Mouse (Mus musculus): ENCODE data around the gene Clec4b2. TPM values are rescaled to one million over a fixed set of nuclear protein-coding genes. Genes with fewer than 3 reads are reported as not detected.
"Not testable (repeated sequence)": the region's sequence is repeated elsewhere in the genome, so short reads cannot be mapped to it uniquely, and the experiment has no call there.

Gene Clec4b2
- polyA plus RNA-seq (2012; ENCODE audit: insufficient read depth, low replicate concordance) = not detected in 2 replicates

DNA sequence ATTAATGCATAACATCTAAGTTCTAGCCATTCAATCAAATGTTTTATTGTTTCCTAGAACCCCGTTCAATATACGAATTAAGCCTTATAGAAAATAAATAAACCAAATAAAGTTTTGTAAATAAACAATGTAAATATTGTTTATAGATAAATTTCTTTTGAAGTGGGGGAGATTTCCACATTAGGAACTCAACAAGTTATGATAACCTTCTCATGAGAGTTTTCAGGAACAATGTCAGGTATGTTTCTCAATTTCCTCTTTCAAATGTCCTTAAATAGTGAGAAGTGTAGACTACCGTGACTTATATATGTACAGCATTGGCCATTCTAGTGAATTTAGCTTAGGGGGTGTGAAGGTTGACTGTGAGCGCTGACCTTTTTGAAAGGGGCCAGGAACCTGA lies at the start of gene Clec4b2:
Gene Clec4b2, plus strand, starts transcription at position 301 of the 400 bp plus-strand sequence.
- Histone ChIP-seq H3K36me3 (replicated peaks; ENCODE audit: low read length) (no peaks in the 10 kb centered on the region), H3K27me3 (replicated peaks) (no peaks in the 10 kb centered on the region), H3K4me1 (no peaks in the 10 kb centered on the region), H3K9me3 (no peaks in the 10 kb centered on the region), H3K4me3 (replicated peaks) (no peak within 1 kb of the TSS)
- TF ChIP-seq FLI1 (IDR thresholded peaks at IDR 0.05; ENCODE audit: low read length) (no peak), GATA1 (IDR thresholded peaks at IDR 0.05; ENCODE audit: borderline replicate concordance, low read length) (no peak)

DNA sequence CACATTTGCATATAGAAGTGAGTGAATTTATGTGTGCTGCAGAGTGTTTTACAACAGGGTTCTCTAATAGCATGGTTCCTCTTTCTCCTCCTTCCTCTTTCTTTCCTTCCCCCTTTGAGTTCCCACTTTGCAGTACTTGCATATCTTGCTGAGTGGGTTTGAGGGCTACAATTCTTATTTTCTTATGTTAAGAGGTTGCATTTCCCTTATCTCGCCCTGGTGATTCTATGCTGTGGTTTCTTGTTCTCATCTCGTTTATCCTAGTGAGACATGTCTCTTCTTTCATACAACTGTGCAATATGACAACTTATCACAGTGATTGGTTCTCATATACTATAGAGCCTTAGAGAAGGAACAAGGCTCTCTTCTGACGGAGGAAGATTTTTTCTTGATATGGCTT lies 49.5 kb upstream of the Clec4b2 start:
- TF ChIP-seq FLI1 (IDR thresholded peaks at IDR 0.05; ENCODE audit: low read length) (no peak), GATA1 (IDR thresholded peaks at IDR 0.05; ENCODE audit: borderline replicate concordance, low read length) (no peak)
- Histone ChIP-seq H3K36me3 (replicated peaks; ENCODE audit: low read length) (no peaks in the 10 kb centered on the region), H3K4me1 (no peaks in the 10 kb centered on the region), H3K27me3 (replicated peaks) (no peaks in the 10 kb centered on the region), H3K9me3 (peaks cover 4% of the 10 kb centered on the region; the same call in 1 of the 2 replicates), H3K4me3 (replicated peaks) (no peak overlapping the region)

DNA sequence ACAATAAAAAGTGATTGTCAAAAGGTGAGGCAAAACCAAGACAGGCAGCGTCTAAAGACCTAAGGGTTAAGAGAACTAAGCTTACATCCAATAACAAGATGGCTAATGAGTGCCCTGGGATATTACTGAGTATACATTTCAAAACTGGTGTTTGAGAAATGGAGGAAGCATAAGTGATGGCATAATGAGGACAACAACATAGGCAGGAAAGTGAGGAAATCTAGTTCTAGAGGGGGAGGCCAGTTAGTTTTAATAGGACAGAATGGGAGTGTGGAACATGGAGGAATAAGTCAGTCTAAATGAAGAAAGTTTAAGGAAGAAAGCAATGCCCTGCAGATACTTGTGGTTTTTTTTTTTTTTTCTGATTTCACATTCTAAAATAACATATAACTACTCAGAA lies 45.5 kb upstream of the Clec4b2 start:
- Histone ChIP-seq H3K4me3 (replicated peaks) (no peak overlapping the region), H3K27me3 (replicated peaks) (no peaks in the 10 kb centered on the region), H3K36me3 (replicated peaks; ENCODE audit: low read length) (no peaks in the 10 kb centered on the region), H3K4me1 (no peaks in the 10 kb centered on the region), H3K9me3 (no peaks in the 10 kb centered on the region)
- TF ChIP-seq GATA1 (IDR thresholded peaks at IDR 0.05; ENCODE audit: borderline replicate concordance, low read length) = no peak

DNA sequence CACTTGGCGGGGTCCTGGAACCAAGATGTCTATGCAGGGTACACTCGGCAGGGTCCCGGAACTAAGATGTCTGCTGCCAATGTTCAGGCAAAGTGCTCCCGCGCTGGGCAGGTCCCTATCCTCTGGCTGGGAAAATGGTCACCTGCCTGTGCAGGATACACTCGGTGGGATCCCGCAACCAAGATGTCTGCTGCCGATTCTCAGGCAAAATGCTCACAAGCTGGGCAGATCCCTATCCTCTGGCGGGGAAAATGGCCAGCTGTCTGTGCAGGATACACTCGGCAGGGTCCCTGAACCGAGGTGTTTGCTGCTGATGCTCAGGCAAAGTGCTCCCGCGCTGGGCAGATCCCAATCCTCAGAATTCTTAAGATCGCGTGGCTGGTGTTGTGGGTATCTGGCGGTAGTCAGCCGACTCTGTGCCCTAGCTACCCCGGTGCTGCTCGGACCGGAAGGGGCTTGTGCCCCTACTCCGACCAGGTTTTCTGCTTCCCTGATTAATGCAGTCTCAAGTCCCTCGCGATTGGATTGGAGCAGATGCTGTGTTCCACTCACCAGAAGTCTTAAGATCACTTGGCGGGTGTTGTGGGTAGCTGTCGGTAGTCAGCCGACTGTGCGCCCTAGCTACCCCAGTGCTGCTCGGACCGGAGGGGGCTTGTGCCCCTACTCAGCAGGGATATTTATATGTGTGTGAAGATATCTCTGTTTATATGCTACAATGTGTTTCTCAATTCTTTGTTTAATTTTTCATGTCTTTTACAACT lies 34.7 kb upstream of the Clec4b2 start:
- not testable (repeated sequence) for H3K9me3 ChIP-seq; H3K36me3 ChIP-seq (replicated peaks; ENCODE audit: low read length); H3K27me3 ChIP-seq (replicated peaks); H3K4me3 ChIP-seq (replicated peaks); H3K4me1 ChIP-seq

DNA sequence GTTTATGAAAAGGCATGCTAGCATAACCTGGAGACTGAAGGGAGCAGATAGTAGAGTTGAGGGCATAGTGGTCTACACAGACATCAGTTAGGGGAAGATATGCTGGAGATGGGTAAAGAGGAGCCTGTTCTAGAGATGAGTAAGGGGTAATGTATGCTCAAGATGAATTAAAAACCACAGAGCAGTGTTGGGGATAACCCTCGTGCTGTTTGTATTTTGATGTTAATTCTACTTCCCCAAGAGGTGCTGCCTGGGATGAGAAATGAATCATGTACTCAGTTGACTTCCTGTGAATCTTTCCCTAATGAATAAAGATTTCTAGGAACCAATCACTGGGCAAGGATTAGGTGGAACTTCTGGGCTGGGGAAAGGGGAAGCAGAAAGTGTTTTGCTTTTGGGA lies 2.6 kb upstream of the Clec4b2 start:
- Histone ChIP-seq H3K36me3 (replicated peaks; ENCODE audit: low read length) (no peaks in the 10 kb centered on the region), H3K9me3 (no peaks in the 10 kb centered on the region), H3K4me1 (no peaks in the 10 kb centered on the region), H3K27me3 (replicated peaks) (no peaks in the 10 kb centered on the region), H3K4me3 (replicated peaks) (no peak overlapping the region)
- TF ChIP-seq FLI1 (IDR thresholded peaks at IDR 0.05; ENCODE audit: low read length) (no peak), GATA1 (IDR thresholded peaks at IDR 0.05; ENCODE audit: borderline replicate concordance, low read length) (no peak)

DNA sequence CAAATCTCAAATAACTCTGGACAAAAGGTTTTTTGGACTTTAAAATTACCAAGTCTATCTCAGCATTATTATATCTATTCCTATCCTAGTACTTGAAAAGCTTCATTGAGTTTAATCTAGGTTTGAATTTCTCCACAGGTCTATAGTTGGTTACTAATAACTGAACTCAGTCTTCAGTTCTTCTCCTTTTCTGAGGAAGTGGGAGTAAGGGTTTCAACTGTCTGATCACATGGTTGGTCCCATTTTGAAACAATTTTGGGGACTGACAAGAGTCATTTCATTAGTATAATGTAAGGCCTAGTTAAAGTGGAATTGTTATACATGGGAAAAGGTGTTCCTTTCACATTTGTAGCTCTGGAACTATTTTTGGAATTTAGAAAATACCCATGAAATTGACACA lies 1.7 kb upstream of the Clec4b2 start:
- H3K4me1 ChIP-seq = no peaks in the 10 kb centered on the region
- no peak for TF ChIP-seq GATA1 (IDR thresholded peaks at IDR 0.05; ENCODE audit: borderline replicate concordance, low read length)
- H3K4me3 ChIP-seq (replicated peaks) = no peak overlapping the region
- H3K9me3 ChIP-seq = no peaks in the 10 kb centered on the region
- H3K27me3 ChIP-seq (replicated peaks) = no peaks in the 10 kb centered on the region
- H3K36me3 ChIP-seq (replicated peaks; ENCODE audit: low read length) = no peaks in the 10 kb centered on the region

DNA sequence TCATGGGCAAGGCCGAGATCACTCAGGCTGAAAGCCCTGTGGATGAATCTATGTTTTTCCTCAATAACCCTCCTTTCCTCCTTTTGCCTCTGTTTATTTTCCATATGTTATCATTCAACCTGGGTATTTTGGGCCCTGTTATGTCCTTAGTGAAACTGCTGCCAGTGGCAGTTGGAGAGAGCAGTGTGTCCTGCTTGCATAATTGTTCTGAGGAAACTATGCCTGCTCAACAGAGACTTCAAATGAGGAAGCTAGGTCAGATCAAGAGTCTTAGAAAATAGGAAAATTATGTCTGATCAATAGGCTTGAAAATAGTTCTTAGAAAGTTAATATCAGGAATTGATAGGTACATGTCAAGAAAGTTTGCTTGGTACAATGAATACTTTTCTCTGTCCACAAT lies 2.9 kb downstream of the Clec4b2 start:
- Histone ChIP-seq H3K27me3 (replicated peaks) (no peaks in the 10 kb centered on the region), H3K9me3 (no peaks in the 10 kb centered on the region), H3K4me1 (no peaks in the 10 kb centered on the region), H3K4me3 (replicated peaks) (no peak overlapping the region), H3K36me3 (replicated peaks; ENCODE audit: low read length) (no peaks in the 10 kb centered on the region)
- TF ChIP-seq FLI1 (IDR thresholded peaks at IDR 0.05; ENCODE audit: low read length) (no peak), GATA1 (IDR thresholded peaks at IDR 0.05; ENCODE audit: borderline replicate concordance, low read length) (no peak)

DNA sequence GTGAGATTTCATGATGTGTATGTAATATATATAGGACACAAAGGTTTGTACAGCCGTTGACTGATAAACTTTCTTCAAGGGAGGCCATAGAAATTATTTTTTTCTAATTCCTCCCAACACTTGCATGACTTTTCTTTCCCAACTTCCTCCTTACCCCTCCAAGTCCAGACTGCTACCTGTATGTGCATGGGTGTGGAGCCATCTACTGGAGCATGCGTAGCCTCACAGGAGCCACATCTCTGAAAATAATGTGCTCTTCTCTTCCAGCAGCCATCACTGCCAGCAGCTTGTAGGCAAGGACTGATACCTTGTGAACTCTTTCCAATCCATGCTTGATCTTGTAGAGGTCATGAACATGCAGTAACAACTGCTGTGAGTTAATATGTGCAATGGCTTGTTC lies 12.2 kb downstream of the Clec4b2 start:
- H3K4me3 ChIP-seq (replicated peaks); H3K27me3 ChIP-seq (replicated peaks); H3K36me3 ChIP-seq (replicated peaks; ENCODE audit: low read length); H3K9me3 ChIP-seq; H3K4me1 ChIP-seq: not testable (repeated sequence)

DNA sequence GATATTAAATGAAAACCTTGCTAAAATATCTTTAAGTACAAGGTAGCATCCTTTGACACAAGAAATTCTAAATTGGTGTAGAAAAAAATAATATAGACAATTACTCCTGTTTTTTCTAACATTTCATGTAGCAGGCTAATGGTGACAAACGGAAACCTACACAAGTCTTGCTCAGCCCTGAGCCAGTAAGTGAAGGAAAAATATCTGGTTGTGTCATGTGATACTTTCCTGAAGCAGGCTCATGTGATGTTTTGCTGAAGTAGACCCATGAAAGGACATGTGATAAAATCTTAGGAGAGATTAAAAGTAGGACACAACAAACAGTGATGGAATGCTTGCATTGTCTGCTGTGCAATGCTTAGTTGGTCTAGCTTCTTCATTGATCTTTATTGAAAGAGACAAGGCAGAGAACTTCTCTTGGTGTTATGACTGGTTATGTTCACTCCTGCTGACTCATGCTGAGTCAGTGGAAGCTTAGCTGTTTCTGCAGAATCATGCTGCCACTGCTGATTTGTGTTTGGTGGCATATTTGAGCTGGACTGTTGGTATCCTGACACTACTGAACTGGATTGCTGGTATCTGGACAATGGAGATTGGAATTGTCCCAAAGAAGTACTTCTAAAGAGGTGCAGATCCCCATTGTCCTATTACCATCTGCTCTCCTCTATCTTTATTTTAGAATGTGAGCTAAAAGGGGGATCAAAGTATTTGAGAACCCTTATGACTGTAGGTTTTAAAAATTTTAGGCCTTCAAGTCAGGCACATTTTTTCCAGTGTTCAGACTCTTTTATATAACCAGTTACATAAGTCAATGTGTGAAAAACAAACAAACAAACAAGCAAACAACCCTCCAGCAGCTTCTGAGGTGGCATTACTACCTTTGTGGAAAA lies 34.7 kb downstream of the Clec4b2 start:
- H3K9me3 ChIP-seq = no peaks in the 10 kb centered on the region
- no peaks in the 10 kb centered on the region for H3K36me3 ChIP-seq (replicated peaks; ENCODE audit: low read length)
- no peaks in the 10 kb centered on the region for H3K27me3 ChIP-seq (replicated peaks)
- TF ChIP-seq GATA1 (IDR thresholded peaks at IDR 0.05; ENCODE audit: borderline replicate concordance, low read length) (no peak), FLI1 (IDR thresholded peaks at IDR 0.05; ENCODE audit: low read length) (no peak)
- H3K4me3 ChIP-seq (replicated peaks) = no peak overlapping the region
- H3K4me1 ChIP-seq = peaks cover 16% of the 10 kb centered on the region

DNA sequence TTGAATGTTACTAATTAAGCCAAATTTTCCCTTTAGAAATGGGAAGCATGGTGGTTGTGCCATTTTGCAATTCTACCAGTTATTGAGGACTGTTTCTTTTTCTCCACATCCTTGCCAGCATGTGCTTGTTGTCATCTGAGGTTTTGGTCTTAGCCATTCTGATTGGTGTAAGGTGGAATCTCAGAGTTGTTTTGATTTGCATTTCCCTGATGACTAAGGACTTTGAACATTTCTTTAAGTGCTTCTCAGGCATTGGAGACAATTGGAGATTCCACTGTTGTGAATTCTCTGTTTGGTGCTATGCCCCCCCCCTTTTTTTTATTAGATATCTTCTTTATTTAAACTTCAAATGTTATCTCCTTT lies 35.4 kb downstream of the Clec4b2 start:
- not testable (repeated sequence) for H3K36me3 ChIP-seq (replicated peaks; ENCODE audit: low read length); H3K27me3 ChIP-seq (replicated peaks); H3K9me3 ChIP-seq; H3K4me3 ChIP-seq (replicated peaks)
- peaks cover 16% of the 10 kb centered on the region for H3K4me1 ChIP-seq
